Mouse (Mus musculus): Measurements from ENCODE around the gene Retreg2. TPM values are rescaled to one million over a fixed set of nuclear protein-coding genes. Genes with fewer than 3 reads are reported as not detected.

Retreg2 gene
- polyA plus RNA-seq, 1 experiment, result 37.5 TPM

GRCm38 (mm10) chr1:75185495-75185894 lies 42.9 kb downstream of the Retreg2 start:
- Histone ChIP-seq H3K79me3 (ENCODE audit: low read depth) (no peaks in the 10 kb centered on the region), H3K4me3 (ENCODE audit: insufficient read depth, poor library complexity, severe bottlenecking) (no peak overlapping the region), H3K79me2 (ENCODE audit: control insufficient read depth, insufficient read depth) (peaks cover 2% of the 10 kb centered on the region), H3K36me3 (ENCODE audit: control insufficient read depth, insufficient read depth) (peaks cover 11% of the 10 kb centered on the region), H3K27me3 (ENCODE audit: control insufficient read depth, insufficient read depth, insufficient read length) (no peaks in the 10 kb centered on the region), H3ac (ENCODE audit: control insufficient read depth, insufficient read length, low read depth) (no peak overlapping the region)
- TF ChIP-seq CEBPB (IDR thresholded peaks at IDR 0.05; ENCODE audit: low read depth) (no peak), USF1 (IDR thresholded peaks at IDR 0.05; ENCODE audit: low read depth) (no peak), MYOG (IDR thresholded peaks at IDR 0.05; ENCODE audit: control insufficient read depth, extremely low read depth, insufficient read length) (no peak), CTCF (IDR thresholded peaks at IDR 0.05; ENCODE audit: control insufficient read depth, insufficient read depth, insufficient read length) (no peak), FOSL1 (IDR thresholded peaks at IDR 0.05; ENCODE audit: insufficient read depth, low read length, poor library complexity, severe bottlenecking) (no peak), MAX (IDR thresholded peaks at IDR 0.05) (no peak)

DNA sequence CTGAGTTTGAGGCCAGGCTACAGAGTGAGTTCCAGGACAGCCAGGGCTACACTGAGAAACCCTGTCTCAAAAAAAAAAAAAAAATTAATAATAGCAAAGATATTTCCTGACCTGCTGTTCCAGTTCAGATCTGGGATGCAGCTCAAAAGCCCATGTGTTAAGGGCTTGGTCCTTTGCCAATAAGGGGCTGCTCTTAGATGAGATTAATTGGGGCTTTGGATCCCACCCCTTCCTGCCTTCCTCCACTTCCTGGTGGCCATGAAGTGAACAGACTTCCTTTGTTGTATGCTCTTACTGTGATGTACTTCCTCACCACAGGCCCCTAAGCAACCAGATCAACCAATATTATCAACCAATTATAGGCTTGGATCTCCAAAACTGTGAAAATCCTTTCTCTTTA lies 44.5 kb downstream of the Retreg2 start:
- H3K27me3 ChIP-seq (ENCODE audit: control insufficient read depth, insufficient read depth, insufficient read length), result no peaks in the 10 kb centered on the region
- no peak overlapping the region for H3ac ChIP-seq (ENCODE audit: control insufficient read depth, insufficient read length, low read depth)
- H3K36me3 ChIP-seq (ENCODE audit: control insufficient read depth, insufficient read depth), result peaks cover 6% of the 10 kb centered on the region
- TF ChIP-seq MAX (IDR thresholded peaks at IDR 0.05) (no peak), FOSL1 (IDR thresholded peaks at IDR 0.05; ENCODE audit: insufficient read depth, low read length, poor library complexity, severe bottlenecking) (no peak), CTCF (IDR thresholded peaks at IDR 0.05; ENCODE audit: control insufficient read depth, insufficient read depth, insufficient read length) (no peak), USF1 (IDR thresholded peaks at IDR 0.05; ENCODE audit: low read depth) (no peak), MYOG (IDR thresholded peaks at IDR 0.05; ENCODE audit: control insufficient read depth, extremely low read depth, insufficient read length) (no peak), CEBPB (IDR thresholded peaks at IDR 0.05; ENCODE audit: low read depth) (no peak), MYOD1 (IDR thresholded peaks at IDR 0.05; ENCODE audit: control insufficient read depth, insufficient read length, low read depth) (no peak)
- H3K79me2 ChIP-seq (ENCODE audit: control insufficient read depth, insufficient read depth), result peaks cover 8% of the 10 kb centered on the region
- H3K79me3 ChIP-seq (ENCODE audit: low read depth), result peaks cover 3% of the 10 kb centered on the region
- no peak overlapping the region for H3K4me3 ChIP-seq (ENCODE audit: insufficient read depth, poor library complexity, severe bottlenecking)

GRCm38 (mm10) chr1:75187914-75188483 lies 45.4 kb downstream of the Retreg2 start:
- no peak for TF ChIP-seq USF1 (IDR thresholded peaks at IDR 0.05; ENCODE audit: low read depth)
- TF ChIP-seq MAX (IDR thresholded peaks at IDR 0.05), result no peak
- TF ChIP-seq MYOG (IDR thresholded peaks at IDR 0.05; ENCODE audit: control insufficient read depth, extremely low read depth, insufficient read length), result no peak
- TF ChIP-seq CEBPB (IDR thresholded peaks at IDR 0.05; ENCODE audit: low read depth), result no peak
- TF ChIP-seq MYOD1 (IDR thresholded peaks at IDR 0.05; ENCODE audit: control insufficient read depth, insufficient read length, low read depth), result no peak
- TF ChIP-seq CTCF (IDR thresholded peaks at IDR 0.05; ENCODE audit: control insufficient read depth, insufficient read depth, insufficient read length), result no peak
- TF ChIP-seq FOSL1 (IDR thresholded peaks at IDR 0.05; ENCODE audit: insufficient read depth, low read length, poor library complexity, severe bottlenecking), result no peak
- Histone ChIP-seq H3K4me3 (ENCODE audit: insufficient read depth, poor library complexity, severe bottlenecking) (no peak overlapping the region), H3K36me3 (ENCODE audit: control insufficient read depth, insufficient read depth) (peaks cover 6% of the 10 kb centered on the region), H3ac (ENCODE audit: control insufficient read depth, insufficient read length, low read depth) (no peak overlapping the region), H3K79me3 (ENCODE audit: low read depth) (peaks cover 3% of the 10 kb centered on the region), H3K27me3 (ENCODE audit: control insufficient read depth, insufficient read depth, insufficient read length) (no peaks in the 10 kb centered on the region), H3K79me2 (ENCODE audit: control insufficient read depth, insufficient read depth) (peaks cover 8% of the 10 kb centered on the region)

DNA sequence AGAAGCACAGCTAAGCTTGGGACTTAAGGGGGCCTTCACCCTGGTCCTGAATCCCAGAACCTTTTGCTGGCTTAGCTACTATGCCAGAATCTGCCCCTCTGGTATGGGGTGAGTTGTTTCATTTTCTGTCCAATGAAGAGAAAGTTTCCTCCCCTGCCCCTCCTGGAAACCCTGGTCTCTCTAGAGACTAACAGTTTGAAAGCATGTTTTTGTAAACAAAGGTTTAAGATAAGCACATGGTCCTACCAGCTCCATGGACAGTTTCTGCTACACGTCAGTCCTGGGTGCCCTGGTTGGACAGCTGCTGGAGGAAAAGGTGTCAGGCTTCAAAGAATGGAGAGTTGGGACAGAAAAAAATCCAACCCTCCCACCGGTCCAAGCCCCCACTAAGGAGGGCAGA lies 48.0 kb downstream of the Retreg2 start:
- peaks cover 8% of the 10 kb centered on the region for H3K79me2 ChIP-seq (ENCODE audit: control insufficient read depth, insufficient read depth)
- peaks cover 3% of the 10 kb centered on the region for H3K79me3 ChIP-seq (ENCODE audit: low read depth)
- H3K36me3 ChIP-seq (ENCODE audit: control insufficient read depth, insufficient read depth), result peaks cover 6% of the 10 kb centered on the region
- no peaks in the 10 kb centered on the region for H3K27me3 ChIP-seq (ENCODE audit: control insufficient read depth, insufficient read depth, insufficient read length)
- H3K4me3 ChIP-seq (ENCODE audit: insufficient read depth, poor library complexity, severe bottlenecking), result no peak overlapping the region
- no peak for TF ChIP-seq MAX (IDR thresholded peaks at IDR 0.05)
- TF ChIP-seq MYOG (IDR thresholded peaks at IDR 0.05; ENCODE audit: control insufficient read depth, extremely low read depth, insufficient read length), result no peak
- TF ChIP-seq USF1 (IDR thresholded peaks at IDR 0.05; ENCODE audit: low read depth), result no peak
- no peak for TF ChIP-seq MYOD1 (IDR thresholded peaks at IDR 0.05; ENCODE audit: control insufficient read depth, insufficient read length, low read depth)
- no peak for TF ChIP-seq CTCF (IDR thresholded peaks at IDR 0.05; ENCODE audit: control insufficient read depth, insufficient read depth, insufficient read length)
- no peak for TF ChIP-seq FOSL1 (IDR thresholded peaks at IDR 0.05; ENCODE audit: insufficient read depth, low read length, poor library complexity, severe bottlenecking)
- no peak for TF ChIP-seq CEBPB (IDR thresholded peaks at IDR 0.05; ENCODE audit: low read depth)
- no peak overlapping the region for H3ac ChIP-seq (ENCODE audit: control insufficient read depth, insufficient read length, low read depth)

DNA sequence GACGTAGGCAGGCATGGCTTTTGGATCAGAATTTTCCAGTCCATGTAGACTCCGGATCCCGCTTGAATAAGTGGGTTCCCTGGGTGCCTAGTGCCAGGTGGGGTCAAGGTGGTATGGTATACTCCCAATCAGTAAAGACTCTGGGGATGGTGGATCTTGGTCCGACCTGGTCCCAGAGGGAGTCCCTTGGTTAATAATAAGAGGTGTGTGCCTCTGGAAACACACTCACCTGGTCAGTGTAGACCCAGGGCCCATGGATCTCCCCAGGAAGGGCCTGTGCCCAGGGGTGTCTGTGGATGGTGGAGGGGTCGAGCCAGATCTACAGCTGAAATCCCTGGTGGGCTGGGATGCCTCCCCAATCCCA lies 48.7 kb downstream of the Retreg2 start:
- Histone ChIP-seq H3K79me2 (ENCODE audit: control insufficient read depth, insufficient read depth) (peaks cover 8% of the 10 kb centered on the region), H3K4me3 (ENCODE audit: insufficient read depth, poor library complexity, severe bottlenecking) (peak overlapping the region; percentile 75), H3K36me3 (ENCODE audit: control insufficient read depth, insufficient read depth) (peaks cover 3% of the 10 kb centered on the region), H3K79me3 (ENCODE audit: low read depth) (peaks cover 3% of the 10 kb centered on the region), H3ac (ENCODE audit: control insufficient read depth, insufficient read length, low read depth) (peak overlapping the region; percentile 81), H3K27me3 (ENCODE audit: control insufficient read depth, insufficient read depth, insufficient read length) (no peaks in the 10 kb centered on the region)
- TF ChIP-seq MYOD1 (IDR thresholded peaks at IDR 0.05; ENCODE audit: control insufficient read depth, insufficient read length, low read depth) (no peak), FOSL1 (IDR thresholded peaks at IDR 0.05; ENCODE audit: insufficient read depth, low read length, poor library complexity, severe bottlenecking) (no peak), MYOG (IDR thresholded peaks at IDR 0.05; ENCODE audit: control insufficient read depth, extremely low read depth, insufficient read length) (no peak), MAX (IDR thresholded peaks at IDR 0.05) (no peak), CEBPB (IDR thresholded peaks at IDR 0.05; ENCODE audit: low read depth) (no peak)

Data from C2C12 (cell line).